Mouse (Mus musculus) E14TG2a.4 (cell line): ENCODE measurements around the gene Olfr105-ps.

Experiments used
- H3K27me3 ChIP-seq: 2 replicates; pipeline ENCODE4 v1.6.1; 2014; ENCODE audit warnings: low read length, control low read depth; ENCODE audit not compliant: insufficient read depth
- H3K36me3 ChIP-seq: 2 replicates; pipeline ENCODE4 v1.6.1; 2014; ENCODE audit warnings: low read length, control low read depth; ENCODE audit not compliant: insufficient read depth
- H3K4me1 ChIP-seq: replicated peaks from 2 replicates; pipeline ENCODE4 v1.6.1; 2014; ENCODE audit warnings: low read depth, low read length, control low read depth
- H3K4me3 ChIP-seq: replicated peaks from 2 replicates; pipeline ENCODE4 v1.5.1; 2014; ENCODE audit warnings: mild to moderate bottlenecking, low read length
- H3K9me3 ChIP-seq: 2 replicates; pipeline ENCODE4 v1.6.1; 2014; ENCODE audit warnings: low read length, control low read depth
- CTCF ChIP-seq: conservative IDR thresholded peaks from 2 replicates; pipeline ENCODE4 v1.5.1; 2014; ENCODE audit warnings: low read length
- NANOG ChIP-seq: IDR thresholded peaks from 2 replicates; pipeline ENCODE4 v1.6.1; 2014; ENCODE audit warnings: borderline replicate concordance, low read length, mixed read lengths
- POU5F1 ChIP-seq: IDR thresholded peaks from 2 replicates; pipeline ENCODE4 v1.6.1; 2014; ENCODE audit warnings: low read length, borderline replicate concordance

Olfr105-ps gene

GRCm38 (mm10) chr17:37378733-37379132 is at the start of gene Olfr105-ps:
Gene Olfr105-ps, plus strand, starts transcription at chr17:37379033.
- Histone ChIP-seq H3K36me3 (no peaks in the 10 kb centered on the region), H3K4me1 (no peaks in the 10 kb centered on the region), H3K9me3 (no peaks in the 10 kb centered on the region), H3K27me3 (no peaks in the 10 kb centered on the region), H3K4me3 (no peak within 1 kb of the TSS)
- TF ChIP-seq NANOG = no peak
- no peak for TF ChIP-seq POU5F1
- no peak for TF ChIP-seq CTCF

- Histone ChIP-seq H3K27me3 (no peaks in the 10 kb centered on the region), H3K4me3 (no peak within 1 kb of the TSS), H3K9me3 (no peaks in the 10 kb centered on the region), H3K4me1 (no peaks in the 10 kb centered on the region), H3K36me3 (no peaks in the 10 kb centered on the region)
- TF ChIP-seq POU5F1 = no peak
- no peak for TF ChIP-seq NANOG
- no peak for TF ChIP-seq CTCF
Measured at GRCm38 (mm10) chr17:37339598-37339997, 39.2 kb upstream of the Olfr105-ps start, which contains the start of gene Olfr103. Gene Olfr103, minus strand, starts transcription at chr17:37339698.

- TF ChIP-seq NANOG (no peak), POU5F1 (no peak), CTCF (no peak)
- Histone ChIP-seq H3K4me1 (no peaks in the 10 kb centered on the region), H3K9me3 (peaks cover 4% of the 10 kb centered on the region; the same call in 1 of the 2 replicates), H3K27me3 (no peaks in the 10 kb centered on the region), H3K36me3 (no peaks in the 10 kb centered on the region), H3K4me3 (no peak within 1 kb of the TSS)
Measured at GRCm38 (mm10) chr17:37359282-37359681, 19.6 kb upstream of the Olfr105-ps start, which contains the start of gene Olfr104-ps. Gene Olfr104-ps, plus strand, starts transcription at chr17:37359582.

GRCm38 (mm10) chr17:37390093-37390492 is 11.3 kb downstream of the Olfr105-ps start, which contains the start of gene Olfr106-ps:
Gene Olfr106-ps, plus strand, starts transcription at chr17:37390393.
- no peak for TF ChIP-seq CTCF
- TF ChIP-seq POU5F1 = no peak
- TF ChIP-seq NANOG = no peak
- Histone ChIP-seq H3K4me3 (no peak within 1 kb of the TSS), H3K36me3 (no peaks in the 10 kb centered on the region), H3K27me3 (no peaks in the 10 kb centered on the region), H3K9me3 (no peaks in the 10 kb centered on the region), H3K4me1 (no peaks in the 10 kb centered on the region)

- Histone ChIP-seq H3K4me3 (no peak within 1 kb of the TSS), H3K4me1 (no peaks in the 10 kb centered on the region), H3K9me3 (no peaks in the 10 kb centered on the region), H3K27me3 (no peaks in the 10 kb centered on the region), H3K36me3 (no peaks in the 10 kb centered on the region)
- no peak for TF ChIP-seq POU5F1
- TF ChIP-seq NANOG = no peak
- no peak for TF ChIP-seq CTCF
Measured at GRCm38 (mm10) chr17:37398926-37399325, 20.1 kb downstream of the Olfr105-ps start, which contains the start of gene Olfr107. Gene Olfr107, plus strand, starts transcription at chr17:37399226.

- Histone ChIP-seq H3K36me3 (no peaks in the 10 kb centered on the region), H3K4me1 (no peaks in the 10 kb centered on the region), H3K27me3 (no peaks in the 10 kb centered on the region), H3K4me3 (no peak overlapping the region), H3K9me3 (no peaks in the 10 kb centered on the region; the same call in 1 of the 2 replicates)
- TF ChIP-seq POU5F1 (no peak), CTCF (no peak), NANOG (no peak)
Measured at GRCm38 (mm10) chr17:37413380-37413779, 34.5 kb downstream of the Olfr105-ps start.
